Mouse (Mus musculus) left cerebral cortex, postnatal 14 days (tissue): ENCODE results near the gene Fli1. TPM values are rescaled to one million over a fixed set of nuclear protein-coding genes. Genes with fewer than 3 reads are reported as not detected.

Experiments used
- DNase-seq, 2 experiments: peaks; one replicate each; pipeline ENCODE4 v3.0.0; 2021 to 2022; ENCODE audit warnings: low spot score in 2 of 2, mixed read lengths in 1 of 2
- intact Hi-C: fragments of 180-260 bp; cut with DNase I; formaldehyde crosslinking; loops from one replicate; pipeline ENCODE4 v1.15.1; 2025
- total RNA-seq, 2 experiments: library from RNA; stranded (reverse); gene quantifications; 2 replicates each; pipeline ENCODE4 v1.2.3; 2021

Gene Fli1
- total RNA-seq, 2 experiments from 2014 or later: 7.6 to 7.8 TPM

DNA sequence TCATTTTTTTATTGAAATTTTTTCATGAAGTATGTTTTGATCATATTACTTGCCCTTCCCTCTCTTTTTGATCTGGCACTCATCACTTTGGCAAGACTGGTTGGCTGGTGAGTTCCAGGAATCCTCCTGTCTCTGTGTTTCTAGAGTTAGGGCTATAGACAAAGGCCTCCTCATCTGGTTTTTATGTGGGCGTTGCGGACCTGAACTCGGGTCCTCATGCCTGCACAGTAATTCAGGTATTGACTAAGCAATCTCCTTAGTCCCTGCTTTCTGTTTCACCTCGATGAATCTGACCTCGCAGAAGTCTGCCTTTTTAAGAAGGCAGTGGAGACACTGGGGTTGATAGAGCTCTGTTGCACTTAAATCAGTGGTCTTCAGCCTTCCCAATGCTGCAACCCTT lies 54.8 kb downstream of the Fli1 start:
- intact Hi-C loops: no loop called here
- DNase-seq: no peak

DNA sequence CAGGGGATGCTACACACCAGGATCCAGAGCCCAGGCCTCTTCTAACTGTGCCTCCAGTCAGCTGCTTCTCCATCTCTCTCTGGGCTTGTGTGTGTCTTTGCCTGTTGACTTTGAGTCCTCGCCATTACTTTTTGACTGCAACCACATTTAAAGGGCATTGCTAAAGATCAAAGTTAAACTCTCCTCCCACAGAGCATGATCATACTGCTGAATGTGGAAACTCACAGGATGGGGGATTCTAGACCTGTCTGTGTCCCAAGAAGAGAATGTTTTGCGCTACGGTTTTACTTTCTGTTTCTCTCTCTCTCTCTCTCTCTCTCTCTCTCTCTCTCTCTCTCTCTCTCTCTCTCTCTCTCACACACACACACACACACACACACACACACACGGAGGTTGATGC lies 55.3 kb downstream of the Fli1 start:
- DNase-seq: no peak
- intact Hi-C loops: no loop called here

- intact Hi-C loops: no loop called here
- no peak for DNase-seq
Measured at GRCm38 (mm10) chr9:32480418-32480817, 62.2 kb downstream of the Fli1 start.

DNA sequence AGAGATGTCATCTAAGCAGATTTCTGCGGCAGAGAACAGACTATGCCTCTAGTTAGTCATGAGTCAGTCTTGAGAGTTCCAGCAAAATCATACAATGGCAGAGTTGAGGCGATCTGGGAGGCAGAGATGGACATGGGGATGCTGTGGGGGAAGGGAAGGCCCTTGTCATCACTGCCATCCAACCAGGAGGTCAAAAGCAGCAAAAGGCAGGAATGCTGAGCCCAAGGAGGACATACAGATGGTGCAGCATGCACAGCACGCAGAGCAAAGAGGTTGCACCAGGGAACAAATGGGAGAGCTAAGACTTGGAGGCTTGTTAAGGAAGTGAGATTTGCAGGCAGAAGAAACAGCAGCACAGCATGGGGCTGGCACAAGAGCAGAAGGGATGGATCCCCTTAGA lies 63.9 kb downstream of the Fli1 start:
- DNase-seq: no peak
- intact Hi-C loops: no loop called here

GRCm38 (mm10) chr9:32478087-32478486 lies 64.6 kb downstream of the Fli1 start:
- intact Hi-C loops: no loop called here
- no peak for DNase-seq

DNA sequence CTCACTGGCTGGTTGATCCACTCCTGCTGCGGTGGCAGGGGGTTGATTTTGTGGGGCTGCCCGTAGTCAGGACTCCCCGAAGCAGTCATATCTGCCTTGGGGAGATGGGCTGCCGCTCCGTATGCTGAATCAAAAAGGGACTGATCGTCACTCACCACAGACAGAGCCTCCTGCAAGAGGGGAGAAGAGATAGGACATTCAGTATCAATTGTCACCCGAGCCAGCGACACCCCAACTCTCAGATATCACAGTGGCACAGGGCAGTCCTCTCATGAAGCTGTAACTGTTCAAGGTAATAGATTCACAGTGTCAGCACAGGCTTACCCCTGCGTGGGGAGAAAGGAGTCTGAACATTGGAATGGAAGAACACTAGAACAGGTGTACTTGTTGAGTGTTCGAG lies 66.1 kb downstream of the Fli1 start:
- intact Hi-C loops: no loop called here
- no peak for DNase-seq

- no peak for DNase-seq
- intact Hi-C loops: no loop called here
Measured at GRCm38 (mm10) chr9:32474621-32475390, 67.9 kb downstream of the Fli1 start.

DNA sequence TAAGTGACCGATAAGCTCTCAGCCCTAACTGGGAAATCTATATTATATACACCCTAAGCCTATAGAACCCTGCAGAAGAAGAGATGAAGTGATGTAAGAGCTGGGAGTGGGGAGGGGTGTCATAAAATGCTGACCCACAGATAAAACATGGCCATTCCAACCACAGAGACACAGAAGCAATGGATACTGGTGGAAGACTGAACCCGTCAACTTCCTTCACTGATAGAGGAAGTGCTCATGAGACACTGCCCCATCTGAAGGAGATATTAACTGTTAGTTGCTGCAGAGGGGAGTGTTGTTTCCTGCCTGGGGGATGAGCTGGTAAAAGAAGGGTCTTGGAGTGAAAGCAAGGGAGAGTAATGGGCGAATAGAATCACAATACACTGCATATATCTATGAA lies 70.3 kb downstream of the Fli1 start:
- intact Hi-C loops: no loop called here

GRCm38 (mm10) chr9:32469123-32469751 lies 73.4 kb downstream of the Fli1 start:
- intact Hi-C loops: no loop called here
- no peak for DNase-seq

More for the DNA sequence above, 70.3 kb downstream of the Fli1 start:
- no peak for DNase-seq

- DNase-seq: no peak
- intact Hi-C loops: no loop called here
Measured at GRCm38 (mm10) chr9:32468313-32468712, 74.3 kb downstream of the Fli1 start.

DNA sequence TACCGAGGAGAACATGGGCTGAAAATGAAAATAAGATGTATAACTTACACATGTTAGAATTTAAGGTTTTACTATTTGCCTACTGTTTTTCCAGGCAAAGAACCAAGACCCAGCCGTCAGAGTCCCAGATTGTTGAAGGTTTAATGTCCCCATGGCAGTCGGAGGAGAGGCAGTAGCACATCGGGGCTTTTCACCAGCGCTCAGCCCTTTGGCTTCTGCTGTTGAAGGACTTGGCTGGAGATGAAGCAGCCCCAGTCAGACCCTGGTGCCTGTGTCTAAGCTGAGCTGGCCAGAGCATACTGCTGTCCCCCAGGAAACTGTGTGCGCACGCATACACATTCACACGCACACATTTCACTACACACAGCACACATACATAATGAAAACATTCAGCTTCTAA lies 75.2 kb downstream of the Fli1 start:
- no peak for DNase-seq
- intact Hi-C loops: no loop called here

DNA sequence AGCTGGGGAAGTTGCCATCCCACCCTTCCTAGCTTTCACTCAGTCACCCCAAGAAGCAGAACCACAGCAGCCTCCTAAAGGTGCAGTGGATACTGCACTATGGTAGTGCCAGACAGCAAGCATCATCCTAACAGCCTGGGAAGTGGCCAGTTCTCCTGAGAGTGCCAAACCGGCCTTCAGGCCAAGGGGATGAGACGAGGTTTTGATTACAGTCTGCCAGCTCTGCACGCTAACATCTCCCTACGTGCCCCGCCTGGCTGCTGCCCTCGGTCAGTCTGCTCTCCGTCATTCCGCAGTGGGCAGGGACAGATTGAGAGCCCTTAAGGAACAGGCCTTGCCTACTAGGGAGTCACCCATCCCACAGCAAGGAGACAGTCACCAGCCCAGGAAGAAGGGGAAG lies 75.8 kb downstream of the Fli1 start:
- intact Hi-C loops: no loop called here
- no peak for DNase-seq

GRCm38 (mm10) chr9:32456707-32457106 lies 86.0 kb downstream of the Fli1 start:
- intact Hi-C loops: no loop called here
- no peak for DNase-seq

DNA sequence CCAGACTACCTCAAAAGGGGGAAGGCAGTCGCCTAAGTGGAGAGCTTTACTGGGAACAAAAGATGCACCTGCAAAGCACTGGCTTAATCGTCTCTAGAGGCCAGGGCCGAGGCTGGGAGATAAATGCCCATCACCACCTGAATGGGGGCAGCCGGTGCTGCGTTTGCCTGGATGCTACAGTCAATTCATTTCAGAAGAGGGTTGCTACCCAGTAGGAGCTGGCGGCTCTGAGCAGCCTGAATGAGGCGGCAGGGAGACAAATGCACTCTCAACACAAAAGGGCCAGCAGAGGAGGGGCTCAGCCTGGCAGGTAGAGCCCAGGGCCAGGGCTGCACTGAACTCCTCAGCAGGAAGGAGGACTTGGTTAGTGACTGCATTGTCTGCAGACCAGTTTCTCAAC lies 92.5 kb downstream of the Fli1 start:
- DNase-seq: no peak
- intact Hi-C loops: no loop called here

- DNase-seq: no peak
- intact Hi-C loops: no loop called here
Measured at GRCm38 (mm10) chr9:32448766-32449165, 93.9 kb downstream of the Fli1 start.

DNA sequence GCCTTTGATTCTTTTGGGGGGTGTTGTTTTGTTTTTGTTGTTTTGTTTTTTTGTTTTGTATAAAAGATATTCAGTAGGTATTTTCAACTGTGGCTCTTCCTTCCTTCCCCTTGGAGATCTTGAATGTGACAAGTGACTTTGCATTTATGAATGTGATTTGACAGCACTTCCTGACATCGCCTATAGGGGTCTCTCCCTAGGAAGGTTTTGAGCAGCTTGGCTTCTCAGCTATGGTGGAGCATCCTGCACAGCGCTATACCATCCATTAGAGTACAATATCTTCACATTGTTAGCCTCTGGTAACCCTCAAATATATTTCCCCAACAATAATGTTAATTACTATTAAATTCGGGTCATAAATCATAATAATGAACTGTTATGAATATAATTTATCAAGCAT lies 96.9 kb downstream of the Fli1 start:
- no peak for DNase-seq
- intact Hi-C loops: no loop called here

DNA sequence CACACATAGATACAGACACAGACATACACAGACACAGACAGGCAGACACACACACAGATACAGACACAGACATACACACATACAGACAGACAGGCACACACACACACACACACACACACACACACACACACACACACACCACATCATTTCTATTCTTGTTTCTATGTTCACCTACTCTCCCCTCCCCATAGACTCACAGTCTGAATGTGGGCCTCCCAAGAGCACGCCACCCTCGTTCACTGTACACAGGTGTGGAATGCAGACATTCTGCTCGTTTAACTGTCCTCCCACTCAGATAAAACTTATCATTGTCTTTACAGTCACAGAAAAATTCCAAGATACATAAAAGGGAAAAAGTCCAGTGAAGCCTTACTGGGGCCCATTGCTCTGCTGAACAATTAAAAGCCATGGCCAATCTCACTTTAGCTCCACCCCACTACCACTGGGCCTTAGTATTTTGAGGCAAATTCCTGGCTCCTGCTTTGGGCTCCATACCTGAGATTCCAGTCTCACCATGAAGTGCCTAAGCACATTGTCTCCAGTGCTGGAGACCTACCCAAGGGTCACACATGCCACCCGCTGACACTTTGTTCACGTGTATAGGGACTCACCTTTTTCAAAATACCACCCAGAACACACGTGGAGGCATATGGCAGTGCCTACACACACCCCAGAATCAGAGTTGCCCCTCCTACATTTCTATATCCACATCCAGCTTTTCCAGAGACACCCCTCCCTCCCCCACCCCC lies 98.0 kb downstream of the Fli1 start:
- no peak for DNase-seq
- intact Hi-C loops: no loop called here

- no peak for DNase-seq
- intact Hi-C loops: no loop called here
Measured at GRCm38 (mm10) chr9:32443817-32444216, 98.8 kb downstream of the Fli1 start.

GRCm38 (mm10) chr9:32443115-32443514 lies 99.5 kb downstream of the Fli1 start:
- intact Hi-C loops: no loop called here
- no peak for DNase-seq
